Mouse (Mus musculus): ENCODE measurements around the gene Tmem132b. TPM values are rescaled to one million over a fixed set of nuclear protein-coding genes. Genes with fewer than 3 reads are reported as not detected.

Gene Tmem132b
- total and polyA plus RNA-seq, 3 experiments: not detected

- TF ChIP-seq TCF12 (IDR thresholded peaks at IDR 0.05; ENCODE audit: low read depth, low read length): no peak
- TF ChIP-seq ZNF384 (IDR thresholded peaks at IDR 0.05; ENCODE audit: low read depth, low read length): no peak
- TF ChIP-seq POLR2A (IDR thresholded peaks at IDR 0.05; ENCODE audit: low read depth, low read length): no peak
- no peak for TF ChIP-seq UBTF (IDR thresholded peaks at IDR 0.05; ENCODE audit: low read depth, low read length)
- no peak for TF ChIP-seq JUND (conservative IDR thresholded peaks at IDR 0.05; ENCODE audit: low read depth, low read length)
- no peak for TF ChIP-seq RCOR1 (conservative IDR thresholded peaks at IDR 0.05; ENCODE audit: low read depth, low read length)
- no peak for TF ChIP-seq BHLHE40 (IDR thresholded peaks at IDR 0.05; ENCODE audit: low read depth, low read length)
- TF ChIP-seq ZKSCAN1 (IDR thresholded peaks at IDR 0.05; ENCODE audit: borderline replicate concordance, low read depth, low read length): no peak
- no peak for TF ChIP-seq NELFE (IDR thresholded peaks at IDR 0.05; ENCODE audit: low read depth, low read length)
- no peak for TF ChIP-seq SMC3 (IDR thresholded peaks at IDR 0.05; ENCODE audit: low read depth, low read length)
- no peak for TF ChIP-seq MEF2A (IDR thresholded peaks at IDR 0.05; ENCODE audit: borderline replicate concordance, low read depth, low read length)
- TF ChIP-seq CHD2 (IDR thresholded peaks at IDR 0.05; ENCODE audit: low read length): no peak
- no peak for TF ChIP-seq ETS1 (conservative IDR thresholded peaks at IDR 0.05; ENCODE audit: low read depth, low read length)
- no peak for TF ChIP-seq JUN (IDR thresholded peaks at IDR 0.05; ENCODE audit: insufficient read depth, low read depth, low read length)
- TF ChIP-seq MXI1 (IDR thresholded peaks at IDR 0.05; ENCODE audit: low read depth, low read length): no peak
- peaks cover 31% of the 10 kb centered on the region for H3K27me3 ChIP-seq (replicated peaks)
- H3K4me2 ChIP-seq (ENCODE audit: insufficient read depth, low read depth, poor library complexity, severe bottlenecking): no peak overlapping the region
- H3K79me2 ChIP-seq (replicated peaks; ENCODE audit: control insufficient read depth, extremely low read depth, insufficient read depth, poor library complexity, severe bottlenecking): no peaks in the 10 kb centered on the region
- dilution Hi-C loops (cut with MboI; ENCODE audit: extremely low pct_ligation_motif_present, extremely low pct_unique_long_range_greater_than_20kb, low sequenced_read_pairs): no loop called here
- H3K27ac ChIP-seq (ENCODE audit: insufficient read depth, low read depth): no peak overlapping the region
- H3K9ac ChIP-seq (ENCODE audit: insufficient read depth, low read depth): no peak overlapping the region
- no peaks in the 10 kb centered on the region for H3K4me1 ChIP-seq (ENCODE audit: control insufficient read depth in 1 of 2, insufficient read depth in 2 of 2)
- H3K9me3 ChIP-seq (replicated peaks; ENCODE audit: low read length): peaks cover 4% of the 10 kb centered on the region
- H3K36me3 ChIP-seq (replicated peaks in 1 of 2; ENCODE audit: control insufficient read depth in 1 of 2, insufficient read depth in 1 of 2, low read length in 1 of 2): no peaks in the 10 kb centered on the region
- in situ Hi-C loops (cut with MboI; ENCODE audit: low pct_ligation_motif_present, low pct_unique_long_range_greater_than_20kb, low sequenced_read_pairs): no loop called here
- no peak for DNase-seq (ENCODE audit: extremely low read depth)
- no peak overlapping the region for H3K4me3 ChIP-seq (replicated peaks in 1 of 3; ENCODE audit: low read depth in 2 of 3, low read length in 2 of 3, poor library complexity in 1 of 3)
Measured at GRCm38 (mm10) chr5:125583298-125583697, 51.7 kb downstream of the Tmem132b start.

GRCm38 (mm10) chr5:125583836-125584235 is 52.3 kb downstream of the Tmem132b start:
- Histone ChIP-seq H3K27me3 (replicated peaks) (peaks cover 31% of the 10 kb centered on the region), H3K4me3 (replicated peaks in 1 of 3; ENCODE audit: low read depth in 2 of 3, low read length in 2 of 3, poor library complexity in 1 of 3) (no peak overlapping the region), H3K9me3 (replicated peaks; ENCODE audit: low read length) (peaks cover 2% of the 10 kb centered on the region), H3K9ac (ENCODE audit: insufficient read depth, low read depth) (no peak overlapping the region), H3K27ac (ENCODE audit: insufficient read depth, low read depth) (no peak overlapping the region), H3K4me2 (ENCODE audit: insufficient read depth, low read depth, poor library complexity, severe bottlenecking) (no peak overlapping the region), H3K79me2 (replicated peaks; ENCODE audit: control insufficient read depth, extremely low read depth, insufficient read depth, poor library complexity, severe bottlenecking) (no peaks in the 10 kb centered on the region), H3K36me3 (replicated peaks in 1 of 2; ENCODE audit: control insufficient read depth in 1 of 2, insufficient read depth in 1 of 2, low read length in 1 of 2) (no peaks in the 10 kb centered on the region), H3K4me1 (ENCODE audit: control insufficient read depth in 1 of 2, insufficient read depth in 2 of 2) (no peaks in the 10 kb centered on the region)
- in situ Hi-C loops (cut with MboI; ENCODE audit: low pct_ligation_motif_present, low pct_unique_long_range_greater_than_20kb, low sequenced_read_pairs): no loop called here
- dilution Hi-C loops (cut with MboI; ENCODE audit: extremely low pct_ligation_motif_present, extremely low pct_unique_long_range_greater_than_20kb, low sequenced_read_pairs): no loop called here
- no peak for DNase-seq (ENCODE audit: extremely low read depth)
- TF ChIP-seq TBP (conservative IDR thresholded peaks at IDR 0.05; ENCODE audit: low read depth, low read length) (no peak), SIN3A (IDR thresholded peaks at IDR 0.05; ENCODE audit: low read length) (no peak), ELF1 (IDR thresholded peaks at IDR 0.05; ENCODE audit: low read depth, low read length) (no peak), USF2 (conservative IDR thresholded peaks at IDR 0.05; ENCODE audit: low read depth, low read length) (no peak), CTCF (conservative IDR thresholded peaks at IDR 0.05 in 1 of 2, IDR thresholded peaks at IDR 0.05 in 1 of 2; ENCODE audit: low read depth in 2 of 2, low read length in 2 of 2) (no peak), GABPA (IDR thresholded peaks at IDR 0.05; ENCODE audit: insufficient replicate concordance, low read depth, low read length) (no peak), TCF12 (IDR thresholded peaks at IDR 0.05; ENCODE audit: low read depth, low read length) (no peak), UBTF (IDR thresholded peaks at IDR 0.05; ENCODE audit: low read depth, low read length) (no peak), IRF4 (IDR thresholded peaks at IDR 0.05; ENCODE audit: low read depth, low read length) (no peak), BHLHE40 (IDR thresholded peaks at IDR 0.05; ENCODE audit: low read depth, low read length) (no peak), NRF1 (IDR thresholded peaks at IDR 0.05; ENCODE audit: low read depth, low read length) (no peak), E2F4 (IDR thresholded peaks at IDR 0.05; ENCODE audit: insufficient replicate concordance, low read depth, low read length) (no peak), JUN (IDR thresholded peaks at IDR 0.05; ENCODE audit: insufficient read depth, low read depth, low read length) (no peak), ZC3H11A (IDR thresholded peaks at IDR 0.05; ENCODE audit: low read depth, low read length) (no peak), CHD1 (IDR thresholded peaks at IDR 0.05; ENCODE audit: low read depth, low read length) (no peak), CHD2 (IDR thresholded peaks at IDR 0.05; ENCODE audit: low read length) (no peak), KAT2A (IDR thresholded peaks at IDR 0.05; ENCODE audit: insufficient replicate concordance, low read length) (no peak), MEF2A (IDR thresholded peaks at IDR 0.05; ENCODE audit: borderline replicate concordance, low read depth, low read length) (no peak), POLR2AphosphoS2 (IDR thresholded peaks at IDR 0.05; ENCODE audit: low read depth, low read length) (no peak)
